27 mouse cellular contexts compared by ENCODE assay signal in the genomic region with DNA sequence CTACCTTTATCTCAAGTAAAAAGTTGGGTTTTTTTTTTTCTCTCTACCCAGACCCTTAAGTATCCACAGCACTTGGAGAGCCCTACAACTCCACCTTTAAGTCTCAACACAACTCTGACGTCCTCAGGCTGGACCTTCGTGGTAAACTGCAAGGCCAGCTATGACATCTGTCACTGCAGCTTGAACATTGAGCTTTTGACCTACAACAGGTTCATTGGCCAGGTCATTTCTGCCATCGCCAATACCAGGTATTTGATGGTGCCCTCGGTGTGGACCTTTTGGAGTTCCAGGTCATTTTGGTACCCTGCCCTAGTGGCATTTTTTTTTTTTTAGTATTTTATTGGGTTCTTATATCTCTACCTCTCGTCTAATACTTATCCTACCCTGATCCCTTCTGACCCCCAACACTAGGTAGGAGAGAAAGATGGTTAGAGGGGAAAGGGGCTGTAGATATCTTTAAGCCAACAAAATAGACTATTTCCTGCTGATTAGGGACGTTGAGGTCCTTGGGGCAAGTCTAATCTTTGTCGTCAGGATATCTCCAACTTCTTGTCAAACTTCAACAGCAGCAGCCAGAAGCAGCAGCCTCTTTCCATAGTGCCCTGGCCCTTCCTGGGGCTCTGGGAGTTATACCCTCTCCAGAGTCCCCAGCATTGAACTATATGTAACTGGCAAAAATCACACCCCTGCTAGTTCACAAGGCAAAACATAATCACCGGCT. TPM values are rescaled to one million over a fixed set of nuclear protein-coding genes. Genes with fewer than 3 reads are reported as not detected.
DNase-seq lines count a peak whose midpoint lies in the region; ATAC-seq lines count a peak whose summit lies in the region.
"Had no signal": no experiment of that assay in that cellular context is flagged by ENCODE, and none has a peak within 500 bp of the region (broad histone marks: within the 10 kb centered on the region; RNA-seq: fewer than 3 reads in every experiment).

No protein-coding gene starts in this region.

- H3K36me3 ChIP-seq in liver, embryonic 11.5 days (ENCODE audit: control insufficient read depth, insufficient read depth, low read length), result no peaks in the 10 kb centered on the region
- H3K36me3 ChIP-seq in liver, embryonic 15.5 days (replicated peaks), result no peaks in the 10 kb centered on the region
- H3K36me3 ChIP-seq: embryonic facial prominence, embryonic 15.5 days; forebrain, embryonic 10.5 days; forebrain, embryonic 15.5 days; heart, embryonic 12.5 days; hindbrain, embryonic 15.5 days had no signal

- no peak overlapping the region for H3K4me3 ChIP-seq in liver, embryonic 11.5 days (ENCODE audit: low read depth, low read length)
- H3K4me3 ChIP-seq in liver, embryonic 15.5 days (replicated peaks), result no peak overlapping the region
- H3K4me3 ChIP-seq: embryonic facial prominence, embryonic 15.5 days; erythroblast, embryonic 14.5 days; forebrain, embryonic 10.5 days; forebrain, embryonic 15.5 days; heart, embryonic 12.5 days; hindbrain, embryonic 15.5 days had no signal

- peak overlapping the region; percentile 35 for H3K4me2 ChIP-seq in liver, embryonic 11.5 days
- no peak overlapping the region for H3K4me2 ChIP-seq in liver, embryonic 15.5 days
- H3K4me2 ChIP-seq: embryonic facial prominence, embryonic 15.5 days; forebrain, embryonic 15.5 days; heart, embryonic 12.5 days; hindbrain, embryonic 15.5 days had no signal

- H3K9ac ChIP-seq in liver, embryonic 11.5 days (ENCODE audit: low read depth, low read length), result no peak overlapping the region
- H3K9ac ChIP-seq in liver, embryonic 15.5 days, result no peak overlapping the region
- H3K9ac ChIP-seq: embryonic facial prominence, embryonic 15.5 days; forebrain, embryonic 15.5 days; heart, embryonic 12.5 days; hindbrain, embryonic 15.5 days had no signal

- H3K27ac ChIP-seq in liver, embryonic 11.5 days (ENCODE audit: low read depth, low read length), result peak overlapping the region; percentile 57; the same call in 1 of the 2 replicates
- peak overlapping the region; percentile 31 for H3K27ac ChIP-seq in liver, embryonic 15.5 days (replicated peaks)
- H3K27ac ChIP-seq: embryonic facial prominence, embryonic 15.5 days; forebrain, embryonic 10.5 days; forebrain, embryonic 15.5 days; hindbrain, embryonic 15.5 days had no signal

- 41% methylated on average over 8 of the region's 8 CpGs for WGBS in liver, embryonic 11.5 days
- 29% methylated on average over 8 of the region's 8 CpGs for WGBS in liver, embryonic 15.5 days (ENCODE audit: insufficient replicate concordance)

- ATAC-seq in liver, embryonic 11.5 days (replicated peaks; ENCODE audit: low FRiP score), result peak; percentile 48; the same call in 1 of the 2 replicates
- peak; percentile 54 for ATAC-seq in liver, embryonic 15.5 days (ENCODE audit: insufficient read depth)
- ATAC-seq: forebrain, embryonic 15.5 days had no signal

- no peaks in the 10 kb centered on the region for H3K27me3 ChIP-seq in liver, embryonic 11.5 days (replicated peaks; ENCODE audit: control insufficient read depth, insufficient read depth, low read length)
- peaks cover 17% of the 10 kb centered on the region; the same call in 1 of the 2 replicates for H3K27me3 ChIP-seq in liver, embryonic 15.5 days
- H3K27me3 ChIP-seq: CH12.LX; embryonic facial prominence, embryonic 15.5 days; forebrain, embryonic 15.5 days; heart, embryonic 12.5 days; hindbrain, embryonic 15.5 days had no signal

- no peaks in the 10 kb centered on the region for H3K9me3 ChIP-seq in liver, embryonic 11.5 days (ENCODE audit: control insufficient read depth, low read length)
- H3K9me3 ChIP-seq in liver, embryonic 15.5 days (replicated peaks), result no peaks in the 10 kb centered on the region
- H3K9me3 ChIP-seq: embryonic facial prominence, embryonic 15.5 days; forebrain, embryonic 10.5 days; forebrain, embryonic 15.5 days; heart, embryonic 12.5 days; hindbrain, embryonic 15.5 days had no signal

- H3K4me1 ChIP-seq in liver, embryonic 11.5 days (replicated peaks; ENCODE audit: control insufficient read depth, insufficient read depth, low read length), result peaks cover 15% of the 10 kb centered on the region
- H3K4me1 ChIP-seq in liver, embryonic 15.5 days (replicated peaks), result peaks cover 37% of the 10 kb centered on the region

- peak; percentile 42 for DNase-seq in MEL-GATA-1-ER (ENCODE audit: extremely low read depth, low read depth)
- no peak for DNase-seq in liver, embryonic 11.5 days (ENCODE audit: low spot score)
- no peak for DNase-seq in frontal cortex, postnatal 10 days (ENCODE audit: low spot score in 2 of 2)
- no peak for DNase-seq in left cerebral cortex, postnatal 14 days (ENCODE audit: low spot score in 2 of 2)
- no peak for DNase-seq in kidney, postnatal 36 days
- DNase-seq: adrenal gland, postnatal 10 days; cerebellum, adult 11 months; cerebellum, adult 8-10 months; cerebellum, postnatal 14 days; embryo, embryonic 11 days; gastrocnemius, postnatal 14 days; heart, postnatal 36 days had no signal

- intact Hi-C loops in left cerebral cortex, postnatal 14 days (cut with DNase I), result loop anchor here (5.0 kb wide), 1 partner anchor 37 kb away; no protein-coding TSS in a partner anchor

RNA-seq across cellular contexts. Expression of gene Rabif, which starts 25.7 kb away (rescaled TPM):
- polyA plus RNA-seq in liver, embryonic 11.5 days (2014; fragmentation: Nextera tagmentation; extraction: Ambion mirVana), result 35.3 and 37.6 TPM in 2 replicates
- polyA plus RNA-seq in liver, embryonic 15.5 days (2015; fragmentation: Nextera tagmentation; extraction: Ambion mirVana), result 15.8 and 16.5 TPM in 2 replicates
- total RNA-seq in left cerebral cortex, postnatal 14 days (2021), result 10 to 100 TPM; 30.1 to 32.3 TPM

RNA-seq across cellular contexts. Expression of gene Mgat4e, which starts 29.3 kb away (rescaled TPM):
- not detected in 2 replicates for polyA plus RNA-seq in liver, embryonic 11.5 days (2014; fragmentation: Nextera tagmentation; extraction: Ambion mirVana)
- not detected in 2 replicates for polyA plus RNA-seq in liver, embryonic 15.5 days (2015; fragmentation: Nextera tagmentation; extraction: Ambion mirVana)
- not detected for total RNA-seq in left cerebral cortex, postnatal 14 days (2021)
- total RNA-seq: adrenal gland, postnatal 10 days; adrenal gland, postnatal 4 days; common myeloid progenitor, adult 5-6 weeks; gastrocnemius, adult 18-20 months; gastrocnemius, postnatal 14 days; heart, adult 8-10 months; heart, postnatal 36 days had no signal
- polyA plus RNA-seq: embryonic facial prominence, embryonic 11.5 days; embryonic facial prominence, embryonic 15.5 days; erythroblast, embryonic 14.5 days; forebrain, embryonic 10.5 days; forebrain, embryonic 15.5 days; heart, embryonic 12.5 days; heart, embryonic 16.5 days; hindbrain, embryonic 11.5 days; hindbrain, embryonic 15.5 days had no signal

RNA-seq across cellular contexts. Expression of gene Kdm5b, which starts 39.8 kb away (rescaled TPM):
- 30.8 and 32.9 TPM in 2 replicates for polyA plus RNA-seq in liver, embryonic 11.5 days (2014; fragmentation: Nextera tagmentation; extraction: Ambion mirVana)
- 5.6 TPM in 2 replicates for polyA plus RNA-seq in liver, embryonic 15.5 days (2015; fragmentation: Nextera tagmentation; extraction: Ambion mirVana)
- 10 to 100 TPM; 59.0 to 63.2 TPM for total RNA-seq in left cerebral cortex, postnatal 14 days (2021)
